8 mouse cellular contexts compared by ENCODE assay signal in the genomic region with DNA sequence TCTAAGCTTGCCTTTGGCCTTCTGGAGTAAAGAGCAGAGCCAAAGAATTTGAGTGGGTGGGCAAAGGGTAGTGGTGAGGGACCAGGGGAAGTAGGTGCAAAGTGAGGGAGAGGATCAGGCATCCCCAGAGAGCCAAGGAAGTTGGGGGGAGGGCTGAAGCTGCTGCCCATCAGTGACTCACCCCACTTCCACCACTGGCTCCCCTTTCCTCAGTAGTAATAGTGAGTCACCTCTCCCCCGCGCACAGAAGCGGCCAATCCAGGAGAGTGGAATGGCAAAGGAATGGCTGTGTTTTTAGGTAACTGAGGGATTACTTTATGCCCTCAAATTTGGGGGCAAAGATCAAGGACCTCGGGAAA. TPM values are rescaled to one million over a fixed set of nuclear protein-coding genes. Genes with fewer than 3 reads are reported as not detected.
DNase-seq lines count a peak whose midpoint lies in the region; ATAC-seq and TF ChIP-seq lines count a peak whose summit lies in the region.

No protein-coding gene starts in this region.

- no peak for ATAC-seq in monocyte, adult 5-6 weeks (replicated peaks; ENCODE audit: insufficient number of reproducible peaks, low FRiP score, low TSS enrichment, poor library complexity, severe bottlenecking)

- H3K36me3 ChIP-seq in hindbrain, embryonic 10.5 days, result no peaks in the 10 kb centered on the region

- peak; percentile 70 for DNase-seq in lung, adult 18-20 months
- DNase-seq in lung, postnatal 14 days, result no peak
- DNase-seq in hindbrain, embryonic 10.5 days (ENCODE audit: low spot score), result no peak
- DNase-seq in lung, postnatal 10 days, result peak; percentile 67
- DNase-seq in kidney, postnatal 14 days, result no peak
- DNase-seq in thymus, postnatal 14 days, result no peak

- 18% methylated on average over 4 of the region's 4 CpGs for WGBS in hindbrain, embryonic 10.5 days

- peaks cover 53% of the 10 kb centered on the region for H3K27me3 ChIP-seq in hindbrain, embryonic 10.5 days (ENCODE audit: insufficient read depth, poor library complexity, severe bottlenecking)

- peaks cover 2% of the 10 kb centered on the region; the same call in 1 of the 2 replicates for H3K4me1 ChIP-seq in cortical plate, adult 2 months (ENCODE audit: control insufficient read depth, insufficient read depth, low read length)
- H3K4me1 ChIP-seq in hindbrain, embryonic 10.5 days (replicated peaks), result peaks cover 52% of the 10 kb centered on the region

- peak overlapping the region; percentile 89 for H3K4me3 ChIP-seq in cortical plate, adult 2 months (ENCODE audit: insufficient read depth, low read length)
- peak overlapping the region; percentile 76 for H3K4me3 ChIP-seq in hindbrain, embryonic 10.5 days

- no peak overlapping the region for H3K27ac ChIP-seq in cortical plate, adult 2 months (ENCODE audit: insufficient read depth, low read length)
- 0 out of 2 replicates have a peak overlapping the region, but pooled peaks have one; percentile 82 for H3K27ac ChIP-seq in hindbrain, embryonic 10.5 days

- no peaks in the 10 kb centered on the region for H3K9me3 ChIP-seq in hindbrain, embryonic 10.5 days

- no peak for TF ChIP-seq POLR2A in cortical plate, adult 2 months (IDR thresholded peaks at IDR 0.05; ENCODE audit: extremely low read depth, insufficient read depth, low read length)

- no peak for TF ChIP-seq CTCF in cortical plate, adult 2 months (IDR thresholded peaks at IDR 0.05; ENCODE audit: extremely low read depth, insufficient read depth, low read length)

RNA-seq across cellular contexts. Expression of a gene that starts 6.3 kb away (rescaled TPM):
- 64.7 and 70.6 TPM in 2 replicates for polyA plus RNA-seq in cortical plate, adult 2 months (2012; rRNA removed)
- polyA plus RNA-seq in hindbrain, embryonic 10.5 days (2016; fragmentation: Nextera tagmentation; extraction: Ambion mirVana), result 13.4 and 24.0 TPM in 2 replicates
- total RNA-seq in monocyte, adult 5-6 weeks (2017), result 28.1 to 43.4 TPM (median 40.8 TPM) in 3 replicates

RNA-seq across cellular contexts. Expression of a gene that starts 28.7 kb away (rescaled TPM):
- 1.5 TPM in 2 replicates for polyA plus RNA-seq in cortical plate, adult 2 months (2012; rRNA removed)
- 30.7 and 31.0 TPM in 2 replicates for polyA plus RNA-seq in hindbrain, embryonic 10.5 days (2016; fragmentation: Nextera tagmentation; extraction: Ambion mirVana)
- total RNA-seq in monocyte, adult 5-6 weeks (2017), result 0.19 to 0.39 TPM in 2 of 3 replicates, not detected in the other

RNA-seq across cellular contexts. Expression of a gene that starts 42.5 kb away (rescaled TPM):
- 68.9 and 71.6 TPM in 2 replicates for polyA plus RNA-seq in cortical plate, adult 2 months (2012; rRNA removed)
- 3.8 and 8.6 TPM in 2 replicates for polyA plus RNA-seq in hindbrain, embryonic 10.5 days (2016; fragmentation: Nextera tagmentation; extraction: Ambion mirVana)
- total RNA-seq in monocyte, adult 5-6 weeks (2017), result 41.3 to 161 TPM (median 62.1 TPM) in 3 replicates

RNA-seq across cellular contexts. Expression of a gene that starts 44.6 kb away (rescaled TPM):
- polyA plus RNA-seq in cortical plate, adult 2 months (2012; rRNA removed), result 0.13 and 0.36 TPM in 2 replicates
- polyA plus RNA-seq in hindbrain, embryonic 10.5 days (2016; fragmentation: Nextera tagmentation; extraction: Ambion mirVana), result 2.1 and 2.9 TPM in 2 replicates
- 0.97 TPM in 1 of 3 replicates, not detected in the others for total RNA-seq in monocyte, adult 5-6 weeks (2017)

RNA-seq across cellular contexts. Expression of a gene that starts 49.4 kb away (rescaled TPM):
- 126 and 133 TPM in 2 replicates for polyA plus RNA-seq in cortical plate, adult 2 months (2012; rRNA removed)
- 173 and 180 TPM in 2 replicates for polyA plus RNA-seq in hindbrain, embryonic 10.5 days (2016; fragmentation: Nextera tagmentation; extraction: Ambion mirVana)
- 61.5 to 63.7 TPM (median 63.2 TPM) in 3 replicates for total RNA-seq in monocyte, adult 5-6 weeks (2017)

Comparison
In these comparisons a context has a peak if more than half of its experiments do, and no peak if none do; other contexts are left out.
1. DNase-seq: peak in lung, adult 18-20 months (2 of 2) and lung, postnatal 10 days (single experiment); none in lung, postnatal 14 days (single experiment), hindbrain, embryonic 10.5 days (single experiment), kidney, postnatal 14 days (single experiment) and thymus, postnatal 14 days (single experiment).
2. RNA of a gene that starts 28.7 kb away (polyA plus RNA-seq): 30.7 to 31.0 TPM in hindbrain, embryonic 10.5 days; 1.5 TPM in cortical plate, adult 2 months; every median in the first group is over 10 times any median in the second.